Mouse (Mus musculus) cortical plate, adult 2 months (tissue): ENCODE data around the gene Ankrd44.

Experiments
- CTCF ChIP-seq: fragments of 200-500 bp; IDR thresholded peaks from 2 replicates; pipeline ENCODE4 v1.5.1; 2011; ENCODE audit warnings: mild to moderate bottlenecking, control low read depth, low read length; ENCODE audit not compliant: insufficient read depth; ENCODE audit errors: extremely low read depth
- POLR2A ChIP-seq: fragments of 200-500 bp; IDR thresholded peaks from 2 replicates; pipeline ENCODE4 v1.6.1; 2011; ENCODE audit warnings: mild to moderate bottlenecking, low read length, control low read depth; ENCODE audit not compliant: insufficient read depth; ENCODE audit errors: extremely low read depth

DNA sequence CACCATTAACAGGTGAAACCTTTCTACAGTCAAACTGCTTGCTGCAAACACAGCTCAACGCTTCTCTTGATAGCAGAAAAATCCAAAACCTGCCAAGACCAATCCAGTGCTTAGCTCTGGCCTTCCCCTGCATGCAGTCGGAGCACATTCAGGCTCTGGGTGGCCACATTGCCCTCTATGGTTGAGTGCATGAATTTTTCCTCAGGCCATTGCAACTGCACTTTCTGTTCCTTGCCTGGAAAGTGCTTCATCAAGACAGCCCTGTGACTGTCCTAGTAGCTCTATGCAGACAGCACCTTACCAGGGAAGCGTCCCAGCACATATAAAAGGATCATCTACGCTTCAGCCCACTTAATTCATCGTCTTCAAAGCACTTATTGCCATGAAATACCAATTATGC, 250.7 kb downstream of the Ankrd44 start:
- TF ChIP-seq CTCF, result no peak
- no peak for TF ChIP-seq POLR2A
